Mouse (Mus musculus) Patski (cell line): Measurements from ENCODE around the gene Gm21969. TPM values are rescaled to one million over a fixed set of nuclear protein-coding genes. Genes with fewer than 3 reads are reported as not detected.

Experiments used
- ATAC-seq: fragments of 100-300 bp; one replicate; pipeline ENCODE4 v1.8.0; 2021
- CTCF ChIA-PET: fragments of 350-600 bp; sonication (Branson Sonifier 250); formaldehyde crosslinking; loops from one replicate; lab custom pipeline; 2022; ENCODE audit warnings: inconsistent platforms; lab: Charles Lee
- POLR2A ChIA-PET: fragments of 350-600 bp; sonication (Branson Sonifier 250); formaldehyde crosslinking; loops from one replicate; lab custom pipeline; 2022; ENCODE audit warnings: antibody characterized with exemption, inconsistent platforms; lab: Charles Lee
- DNase-seq: peaks from one replicate; pipeline ENCODE4 v3.0.0-alpha.2; 2011; ENCODE audit warnings: low read depth, low spot score
- H3K27me3 ChIP-seq: fragments of 371-371 bp; one replicate; pipeline ENCODE4 v1.5.1; 2021
- CTCF ChIP-seq: fragments of 100-300 bp; IDR thresholded peaks from one replicate; pipeline ENCODE4 v1.5.1; 2021
- in situ Hi-C: fragments of 300-500 bp; cut with MboI; formaldehyde crosslinking; loops from 3 replicates; pipeline ENCODE4 v1.11.1; 2018; ENCODE audit warnings: low pct_unique_long_range_greater_than_20kb, mixed read lengths
- polyA plus RNA-seq: library from polyadenylated mRNA; unstranded; gene quantifications from one replicate; pipeline ENCODE4 v1.2.3, GENCODE M21; 2021

Gene Gm21969
- polyA plus RNA-seq, 1 experiment from 2014 or later = not detected

DNA sequence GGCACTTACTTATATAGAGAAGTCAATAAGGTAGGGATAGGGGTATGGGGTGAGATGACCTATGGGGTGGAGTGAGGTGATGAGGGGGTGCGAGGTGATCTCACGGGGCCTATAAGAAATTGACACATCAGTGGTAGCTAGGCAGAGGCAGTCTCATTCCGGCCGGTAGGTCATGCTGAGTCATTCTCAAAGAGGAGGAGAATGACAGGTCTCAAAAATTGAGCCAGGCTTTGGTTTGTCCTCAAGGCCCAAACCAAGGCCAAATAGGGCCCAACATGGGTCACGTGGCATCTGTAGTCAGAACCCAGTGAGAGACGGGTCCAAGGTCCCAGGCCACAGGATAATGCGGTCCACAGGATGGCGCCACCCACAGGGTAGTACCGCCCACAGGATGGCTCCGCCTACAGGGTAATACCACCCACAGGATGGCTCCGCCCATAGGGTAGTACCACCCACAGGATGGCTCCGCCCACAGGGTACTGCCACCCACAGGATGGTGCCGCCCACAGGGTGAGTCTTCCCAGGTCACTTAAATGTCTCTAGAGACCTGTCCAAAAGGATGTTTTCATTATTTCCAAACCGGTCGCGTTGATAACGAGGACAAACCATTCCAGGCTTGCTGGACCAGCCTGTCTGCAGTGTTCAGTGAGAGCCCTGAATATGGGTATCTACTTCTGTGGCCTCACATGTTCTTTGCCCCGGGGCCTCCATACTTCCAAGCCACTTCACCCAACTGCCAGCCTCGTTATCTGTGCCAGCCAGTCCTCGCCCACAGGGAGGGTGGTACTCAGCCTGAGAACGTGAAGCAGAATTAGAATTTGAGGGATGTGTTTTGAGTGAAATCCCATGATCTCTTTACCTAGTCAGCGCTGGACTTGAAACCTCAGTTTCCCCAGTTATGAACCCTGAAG, 81.0 kb downstream of the Gm21969 start:
- ChIA-PET CTCF (interaction anchor here (0.9 to 1.2 kb wide), 4 partner anchors 15 to 205 kb away, joined by 3 to 4 read pairs (median 3); no protein-coding TSS in a partner anchor), POLR2A (no interaction called here)
- ATAC-seq (no peak), DNase-seq (no peak)
- in situ Hi-C loops = loop anchor here (5.0 kb wide), 1 partner anchor 173 kb away; no protein-coding TSS in a partner anchor
- no peaks in the 10 kb centered on the region for H3K27me3 ChIP-seq
- no peak for TF ChIP-seq CTCF

DNA sequence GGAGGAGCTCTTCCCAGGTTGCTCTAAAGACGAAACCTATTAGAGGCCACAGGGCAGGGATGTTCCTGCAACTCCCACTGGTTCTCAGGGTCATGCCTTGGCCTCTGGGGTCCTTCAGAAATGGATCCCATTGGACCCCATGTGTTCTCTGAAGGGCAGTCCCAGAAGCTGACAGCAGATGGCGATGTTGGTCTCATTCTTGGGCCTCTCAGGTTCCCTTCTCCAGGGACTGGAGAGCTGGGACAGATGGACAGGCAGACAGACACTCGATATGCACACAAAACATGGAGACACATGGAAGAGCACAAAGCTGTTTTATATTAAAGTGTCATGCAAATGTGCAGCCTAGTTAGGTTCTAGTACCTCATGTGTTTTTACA, 81.6 kb downstream of the Gm21969 start:
- TF ChIP-seq CTCF = peak; percentile 81
- in situ Hi-C loops = loop anchor here (5.0 kb wide), 1 partner anchor 173 kb away; no protein-coding TSS in a partner anchor
- DNase-seq (no peak), ATAC-seq (no peak)
- H3K27me3 ChIP-seq = no peaks in the 10 kb centered on the region
- ChIA-PET POLR2A (no interaction called here), CTCF (interaction anchor here (1.0 to 1.2 kb wide), 4 partner anchors 15 to 205 kb away, joined by 3 to 4 read pairs (median 3); no protein-coding TSS in a partner anchor)

DNA sequence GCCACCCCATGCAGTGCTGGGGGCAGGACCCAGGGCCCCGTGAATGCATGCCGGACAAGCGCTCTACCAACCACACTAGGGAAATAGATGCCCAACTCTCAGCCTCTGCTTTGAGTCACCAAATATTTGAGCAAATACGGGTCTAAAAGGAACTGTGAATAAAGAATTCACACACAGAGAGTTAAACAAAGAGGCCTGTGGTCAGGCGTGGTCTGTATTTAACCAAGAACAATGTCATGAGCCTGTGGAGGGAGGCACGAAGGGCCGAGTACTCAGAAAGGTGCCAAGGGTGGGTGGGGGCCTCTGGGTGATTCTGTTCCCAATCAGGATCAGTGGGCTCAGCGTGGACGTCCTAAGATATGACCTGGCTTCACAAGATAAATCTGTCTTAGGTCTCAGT, 85.1 kb downstream of the Gm21969 start:
- in situ Hi-C loops = no loop called here
- no peak for TF ChIP-seq CTCF
- CTCF ChIA-PET = no interaction called here
- POLR2A ChIA-PET = no interaction called here
- no peaks in the 10 kb centered on the region for H3K27me3 ChIP-seq
- ATAC-seq (no peak), DNase-seq (no peak)

DNA sequence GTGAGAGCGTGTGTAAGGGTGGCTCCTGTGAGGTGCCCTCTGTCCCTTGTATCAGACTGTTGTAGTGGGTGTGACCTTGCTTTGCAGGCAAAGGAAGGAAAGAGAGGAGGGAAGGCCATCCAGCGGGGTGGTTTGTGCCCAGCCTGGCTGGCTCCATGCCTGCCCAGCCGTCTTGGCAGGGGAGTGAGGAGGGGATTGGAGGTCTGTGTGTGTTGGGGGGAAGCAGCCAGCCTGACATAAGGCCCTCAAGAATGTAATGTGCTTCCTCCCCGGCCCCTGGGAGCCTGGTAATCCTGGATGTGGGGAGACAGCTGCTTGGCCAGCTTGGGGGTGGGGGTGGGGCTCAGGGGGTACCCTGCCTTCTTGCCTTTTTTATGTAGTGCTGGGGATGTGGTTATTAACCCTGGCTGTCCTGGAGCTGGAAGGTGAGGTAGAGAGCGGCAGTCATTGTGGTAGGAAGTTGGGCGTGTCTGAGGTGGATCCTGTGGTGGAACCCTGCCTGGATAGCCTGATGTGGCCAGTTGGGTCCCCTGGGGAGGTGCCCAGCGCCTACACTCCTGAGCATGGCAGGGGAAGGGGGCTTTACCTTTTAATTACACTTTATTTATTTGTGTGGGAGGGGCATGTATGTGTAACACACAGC, 86.8 kb downstream of the Gm21969 start:
- no peak for DNase-seq
- ChIA-PET CTCF (no interaction called here), POLR2A (no interaction called here)
- H3K27me3 ChIP-seq = no peaks in the 10 kb centered on the region
- TF ChIP-seq CTCF = no peak
- in situ Hi-C loops = loop anchor here (10.0 kb wide), 1 partner anchor 65 kb away; no protein-coding TSS in a partner anchor
- ATAC-seq = no peak

DNA sequence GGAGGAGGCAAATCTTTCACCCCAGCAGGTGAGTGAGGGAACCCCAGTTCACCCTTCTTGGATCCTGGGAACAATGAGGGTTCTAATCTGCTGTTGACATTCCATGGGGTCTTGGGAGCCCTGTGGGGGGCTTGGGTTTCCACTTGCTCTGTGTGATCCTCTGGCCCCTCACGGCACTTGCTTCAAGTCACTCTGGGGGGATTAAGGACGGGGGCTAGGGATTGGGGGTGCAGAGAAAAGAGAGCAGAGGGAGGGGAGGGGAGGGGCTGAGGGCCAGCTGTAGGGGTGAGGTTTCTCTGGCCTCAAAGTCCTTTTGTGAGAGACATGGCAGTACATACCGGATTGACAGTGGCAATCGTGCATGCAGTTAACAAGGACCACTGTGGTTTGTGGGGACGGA, 90.3 kb downstream of the Gm21969 start:
- H3K27me3 ChIP-seq = no peaks in the 10 kb centered on the region
- in situ Hi-C loops = loop anchor here (10.0 kb wide), 1 partner anchor 61 kb away; no protein-coding TSS in a partner anchor
- ChIA-PET CTCF (no interaction called here), POLR2A (no interaction called here)
- DNase-seq = no peak
- ATAC-seq = no peak
- TF ChIP-seq CTCF = no peak

DNA sequence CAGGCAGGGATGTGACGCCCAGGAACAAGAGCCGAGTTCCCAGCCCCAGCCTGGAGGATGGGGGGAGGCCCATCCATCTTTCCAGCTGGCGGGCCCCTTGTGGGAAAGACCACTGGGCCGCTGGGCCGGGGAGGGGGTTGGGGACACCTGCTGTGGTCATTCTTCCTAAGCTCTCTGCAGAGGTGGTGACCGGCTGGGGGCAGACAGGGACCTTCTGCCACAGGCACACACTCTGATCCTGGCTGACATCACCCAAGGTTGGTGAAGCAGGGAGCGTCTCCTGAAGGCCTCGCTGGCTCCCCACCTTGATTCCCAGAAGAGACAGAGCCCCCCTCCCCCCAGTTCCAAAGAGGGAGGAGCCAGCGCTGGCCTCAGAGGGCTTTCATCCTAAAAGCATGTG, 94.8 kb downstream of the Gm21969 start:
- POLR2A ChIA-PET = no interaction called here
- DNase-seq = no peak
- no peak for TF ChIP-seq CTCF
- CTCF ChIA-PET = interaction anchor here (1.9 kb wide), 1 partner anchor 14 kb away, joined by 5 read pairs; no protein-coding TSS in a partner anchor
- no peaks in the 10 kb centered on the region for H3K27me3 ChIP-seq
- ATAC-seq = no peak
- in situ Hi-C loops = loop anchor here (10.0 kb wide), 1 partner anchor 57 kb away; no protein-coding TSS in a partner anchor

DNA sequence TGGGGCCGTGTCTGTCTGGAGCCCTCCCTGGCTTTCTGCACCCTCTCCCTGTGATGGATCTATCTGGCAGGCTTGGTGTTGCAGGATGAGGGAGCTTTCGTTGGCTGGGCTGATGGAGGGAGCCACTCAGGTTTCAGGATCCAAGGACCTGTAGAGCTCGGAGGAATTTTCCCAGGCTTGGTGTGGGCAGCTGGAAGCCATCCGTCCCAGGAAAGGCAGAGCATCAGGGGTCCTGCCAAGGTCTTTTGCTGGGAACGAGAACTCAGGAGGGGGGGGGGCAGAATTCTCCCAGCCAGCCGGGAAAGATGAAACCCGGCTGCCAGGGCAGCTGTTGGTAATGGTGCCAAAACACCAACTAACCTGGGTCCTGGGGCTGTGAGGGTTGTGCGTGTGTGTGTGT, 95.6 kb downstream of the Gm21969 start:
- ATAC-seq (no peak), DNase-seq (no peak)
- in situ Hi-C loops = loop anchor here (10.0 kb wide), 1 partner anchor 56 kb away; no protein-coding TSS in a partner anchor
- H3K27me3 ChIP-seq = no peaks in the 10 kb centered on the region
- no peak for TF ChIP-seq CTCF
- ChIA-PET CTCF (interaction anchor here (1.5 to 1.9 kb wide), 2 partner anchors 13 to 14 kb away, joined by 3 to 5 read pairs; no protein-coding TSS in a partner anchor), POLR2A (no interaction called here)

DNA sequence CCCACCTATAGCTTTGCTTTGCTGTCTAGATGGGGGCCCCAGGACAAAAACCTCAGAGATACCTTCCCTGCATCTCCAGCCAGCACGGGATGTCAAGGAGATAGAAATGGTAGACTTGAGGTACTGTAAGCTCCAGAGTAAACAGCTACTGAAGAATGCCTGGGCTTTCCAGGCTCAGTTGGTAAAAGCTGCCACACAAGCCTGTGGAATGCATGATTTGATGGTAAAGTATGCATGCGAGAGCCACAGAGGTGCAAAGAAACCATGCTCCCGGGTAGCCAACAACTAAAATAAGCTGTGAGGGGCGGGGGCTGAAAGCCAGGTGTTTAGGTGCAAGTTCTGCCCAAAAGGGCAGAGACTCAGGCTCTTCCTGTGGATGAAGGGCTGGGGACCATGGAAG, 99.9 kb downstream of the Gm21969 start:
- in situ Hi-C loops = no loop called here
- ATAC-seq (peak; percentile 77), DNase-seq (peak; percentile 62)
- CTCF ChIA-PET = no interaction called here
- POLR2A ChIA-PET = no interaction called here
- no peaks in the 10 kb centered on the region for H3K27me3 ChIP-seq
- no peak for TF ChIP-seq CTCF

DNA sequence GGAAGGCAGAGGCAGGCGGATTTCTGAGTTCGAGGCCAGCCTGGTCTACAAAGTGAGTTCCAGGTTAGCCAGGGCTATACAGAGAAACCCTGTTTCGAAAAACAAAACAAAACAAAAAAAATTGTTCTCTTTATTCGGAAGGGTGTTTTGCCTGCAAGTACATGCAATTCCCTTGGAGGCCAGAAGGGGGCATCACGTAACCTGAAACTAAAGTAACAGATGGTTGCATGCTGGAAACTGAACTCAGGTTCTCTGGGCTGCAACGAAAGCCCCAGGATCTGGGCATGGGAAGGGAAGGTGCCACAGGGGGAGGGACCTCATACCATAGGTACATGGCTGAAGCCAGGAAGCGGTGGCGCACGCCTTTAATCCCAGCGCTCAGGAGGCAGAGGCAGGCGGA, 100.5 kb downstream of the Gm21969 start:
- in situ Hi-C loops = no loop called here
- no peak for DNase-seq
- CTCF ChIA-PET = no interaction called here
- TF ChIP-seq CTCF = no peak
- H3K27me3 ChIP-seq = no peaks in the 10 kb centered on the region
- ATAC-seq = no peak
- POLR2A ChIA-PET = no interaction called here

DNA sequence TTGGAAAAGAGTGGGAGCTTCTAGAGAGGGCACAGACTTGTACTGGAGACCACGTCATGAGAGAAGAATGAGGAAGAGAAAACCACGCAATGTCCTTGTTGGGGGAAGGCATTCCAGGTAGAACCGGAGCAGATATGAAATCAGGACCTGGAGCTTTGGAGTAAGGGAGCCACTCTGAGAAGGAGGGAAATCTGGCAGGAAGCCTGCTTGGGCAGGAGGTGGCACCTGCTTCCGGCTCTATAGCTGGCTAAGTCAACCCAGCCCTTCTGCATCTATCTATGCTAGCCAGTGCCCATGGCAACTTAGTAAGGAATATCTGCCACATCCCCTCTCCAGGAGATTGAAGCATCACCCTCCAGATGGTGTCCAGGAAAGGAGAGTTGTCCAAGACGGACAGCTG, 103.0 kb downstream of the Gm21969 start:
- in situ Hi-C loops = no loop called here
- ATAC-seq = no peak
- no peak for TF ChIP-seq CTCF
- ChIA-PET POLR2A (no interaction called here), CTCF (interaction anchor here (0.8 kb wide), 1 partner anchor 10 kb away, joined by 3 read pairs; no protein-coding TSS in a partner anchor)
- no peak for DNase-seq
- H3K27me3 ChIP-seq = no peaks in the 10 kb centered on the region
